Mouse (Mus musculus): ENCODE data around the gene Ldlrap1.

DNA sequence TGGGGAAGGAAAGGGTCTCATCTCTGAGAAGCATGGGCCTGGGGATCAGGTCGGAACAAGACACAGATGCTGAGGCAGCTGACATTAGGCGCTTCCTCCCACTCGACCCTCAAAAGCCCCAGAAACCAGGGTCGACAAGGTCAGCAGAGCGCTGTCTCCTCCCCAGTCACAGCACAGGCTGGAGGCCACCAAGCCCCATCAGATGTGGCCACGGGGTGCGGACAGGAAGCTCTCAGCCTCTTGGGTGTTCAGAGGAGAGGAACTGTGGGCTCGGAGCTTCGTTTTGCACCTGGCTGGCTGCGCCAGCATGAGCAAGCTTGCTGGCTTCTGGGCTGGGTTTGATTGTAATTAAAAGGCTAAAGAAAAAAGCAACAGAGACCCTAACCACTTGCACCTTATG, 13.5 kb downstream of the Ldlrap1 start:
- TF ChIP-seq POLR2A (IDR thresholded peaks at IDR 0.05; ENCODE audit: borderline replicate concordance, control insufficient read depth, low read depth, low read length) (no peak; the same call in 1 of the 2 replicates), CTCF (IDR thresholded peaks at IDR 0.05; ENCODE audit: control insufficient read depth, insufficient read depth, low read length) (no peak)
